Mouse (Mus musculus) erythroblast, embryonic 14.5 days (primary cell): ENCODE measurements around the gene Fam168b.

Source experiments
- GATA1 ChIP-seq: IDR thresholded peaks from 2 replicates; pipeline ENCODE4 v1.6.1; 2012; ENCODE audit warnings: low read length, inconsistent platforms, mixed read lengths
- TAL1 ChIP-seq: IDR thresholded peaks from 3 replicates; pipeline ENCODE4 v1.6.1; 2012; ENCODE audit warnings: low read length, inconsistent platforms, mixed read lengths

DNA sequence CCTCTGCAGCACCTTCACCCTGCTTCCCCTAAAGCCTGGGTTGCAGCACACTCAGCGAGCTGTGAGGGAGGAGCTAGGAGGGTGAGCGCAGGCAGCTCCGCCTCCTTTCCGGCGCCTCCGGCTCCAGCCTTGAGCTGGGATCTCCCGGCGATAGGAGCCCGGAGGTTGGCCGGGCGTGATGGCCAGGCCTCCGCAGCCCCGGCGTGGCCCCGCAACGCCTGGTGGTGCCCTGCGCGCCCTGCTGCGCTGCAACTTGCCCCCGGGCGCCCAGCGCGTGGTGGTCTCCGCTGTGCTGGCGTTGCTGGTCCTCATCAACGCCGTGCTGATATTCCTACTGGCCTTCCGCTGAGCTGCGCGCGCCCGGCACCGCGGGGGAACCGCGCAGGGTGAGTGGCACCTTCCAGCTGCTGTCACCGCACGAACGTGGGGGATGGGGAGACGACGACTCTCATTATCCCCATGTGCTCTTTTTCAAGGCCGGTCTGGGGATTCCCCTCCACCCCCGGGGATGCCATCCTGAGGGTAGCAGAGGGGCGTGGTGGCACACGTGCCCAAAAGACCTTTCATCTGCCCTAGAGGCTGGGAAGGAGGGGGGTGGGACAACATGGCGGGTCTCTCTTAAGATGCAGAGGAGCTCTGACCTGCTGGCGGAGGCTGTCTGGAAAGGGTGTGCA lies 41.1 kb downstream of the Fam168b start:
- no peak for TF ChIP-seq GATA1
- no peak for TF ChIP-seq TAL1
